Mouse (Mus musculus): ENCODE data around the gene Pigx. TPM values are rescaled to one million over a fixed set of nuclear protein-coding genes. Genes with fewer than 3 reads are reported as not detected.

Gene Pigx
- total and polyA plus RNA-seq, 2 experiments = 19.0 to 37.7 TPM

- H3K27ac ChIP-seq (replicated peaks; ENCODE audit: insufficient read depth, low read depth, low read length) = no peak overlapping the region
- H3K4me3 ChIP-seq (ENCODE audit: insufficient read depth, low read depth, low read length) = no peak overlapping the region
- no peaks in the 10 kb centered on the region for H3K79me2 ChIP-seq (ENCODE audit: control insufficient read depth, insufficient read depth, low read length)
- TF ChIP-seq POLR2A (IDR thresholded peaks at IDR 0.05; ENCODE audit: extremely low read depth, insufficient read depth, low read length) = no peak
- TF ChIP-seq CTCF (IDR thresholded peaks at IDR 0.05; ENCODE audit: low read depth, low read length) = no peak
- H3K36me3 ChIP-seq (ENCODE audit: control insufficient read depth, insufficient read depth, low read length) = no peaks in the 10 kb centered on the region
- H3K27me3 ChIP-seq (ENCODE audit: control insufficient read depth, insufficient read depth, low read length) = no peaks in the 10 kb centered on the region
- DNase-seq (ENCODE audit: extremely low read depth, low read depth, low spot score) = no peak
- H3K9ac ChIP-seq (ENCODE audit: low read depth, low read length) = no peak overlapping the region
- no peaks in the 10 kb centered on the region; the same call in 1 of the 2 replicates for H3K4me1 ChIP-seq (ENCODE audit: control insufficient read depth, insufficient read depth, low read length)
- WGBS = 88% methylated on average over 7 of the region's 7 CpGs
Measured at GRCm38 (mm10) chr16:32135842-32136357, 36.4 kb upstream of the Pigx start.

- H3K4me1 ChIP-seq (ENCODE audit: control insufficient read depth, insufficient read depth, low read length) = no peaks in the 10 kb centered on the region; the same call in 1 of the 2 replicates
- 36% methylated on average over 3 of the region's 3 CpGs for WGBS
- no peak overlapping the region for H3K4me3 ChIP-seq (ENCODE audit: insufficient read depth, low read depth, low read length)
- H3K27me3 ChIP-seq (ENCODE audit: control insufficient read depth, insufficient read depth, low read length) = no peaks in the 10 kb centered on the region
- H3K79me2 ChIP-seq (ENCODE audit: control insufficient read depth, insufficient read depth, low read length) = no peaks in the 10 kb centered on the region
- DNase-seq (ENCODE audit: extremely low read depth, low read depth, low spot score) = peak; percentile 66
- no peak overlapping the region for H3K9ac ChIP-seq (ENCODE audit: low read depth, low read length)
- H3K36me3 ChIP-seq (ENCODE audit: control insufficient read depth, insufficient read depth, low read length) = no peaks in the 10 kb centered on the region
- no peak overlapping the region for H3K27ac ChIP-seq (replicated peaks; ENCODE audit: insufficient read depth, low read depth, low read length)
- TF ChIP-seq CTCF (IDR thresholded peaks at IDR 0.05; ENCODE audit: low read depth, low read length) (no peak), POLR2A (IDR thresholded peaks at IDR 0.05; ENCODE audit: extremely low read depth, insufficient read depth, low read length) (no peak)
Measured at GRCm38 (mm10) chr16:32133148-32133547, 33.6 kb upstream of the Pigx start.

GRCm38 (mm10) chr16:32130190-32130826 lies 30.8 kb upstream of the Pigx start:
- H3K4me3 ChIP-seq (ENCODE audit: insufficient read depth, low read depth, low read length) = peak overlapping the region; percentile 36

GRCm38 (mm10) chr16:32129449-32130189 lies 30.1 kb upstream of the Pigx start:
- H3K36me3 ChIP-seq (ENCODE audit: control insufficient read depth, insufficient read depth, low read length) = no peaks in the 10 kb centered on the region
- peaks cover 2% of the 10 kb centered on the region; the same call in 1 of the 2 replicates for H3K4me1 ChIP-seq (ENCODE audit: control insufficient read depth, insufficient read depth, low read length)
- no peak for DNase-seq (ENCODE audit: extremely low read depth, low read depth, low spot score)
- WGBS = 71% methylated on average over 20 of the region's 20 CpGs
- no peaks in the 10 kb centered on the region for H3K27me3 ChIP-seq (ENCODE audit: control insufficient read depth, insufficient read depth, low read length)
- peak overlapping the region; percentile 31 for H3K27ac ChIP-seq (replicated peaks; ENCODE audit: insufficient read depth, low read depth, low read length)
- no peaks in the 10 kb centered on the region for H3K79me2 ChIP-seq (ENCODE audit: control insufficient read depth, insufficient read depth, low read length)
- H3K4me3 ChIP-seq (ENCODE audit: insufficient read depth, low read depth, low read length) = peak overlapping the region; percentile 36
- TF ChIP-seq CTCF (IDR thresholded peaks at IDR 0.05; ENCODE audit: low read depth, low read length) = no peak
- TF ChIP-seq POLR2A (IDR thresholded peaks at IDR 0.05; ENCODE audit: extremely low read depth, insufficient read depth, low read length) = no peak
- H3K9ac ChIP-seq (ENCODE audit: low read depth, low read length) = peak overlapping the region; percentile 15; the same call in 1 of the 2 replicates

More at GRCm38 (mm10) chr16:32130190-32130826, 30.8 kb upstream of the Pigx start:
- peak; percentile 46 for DNase-seq (ENCODE audit: extremely low read depth, low read depth, low spot score)
- H3K36me3 ChIP-seq (ENCODE audit: control insufficient read depth, insufficient read depth, low read length) = no peaks in the 10 kb centered on the region
- H3K79me2 ChIP-seq (ENCODE audit: control insufficient read depth, insufficient read depth, low read length) = no peaks in the 10 kb centered on the region
- H3K9ac ChIP-seq (ENCODE audit: low read depth, low read length) = peak overlapping the region; percentile 15; the same call in 1 of the 2 replicates
- peak overlapping the region; percentile 35 for H3K27ac ChIP-seq (replicated peaks; ENCODE audit: insufficient read depth, low read depth, low read length)
- peaks cover 2% of the 10 kb centered on the region; the same call in 1 of the 2 replicates for H3K4me1 ChIP-seq (ENCODE audit: control insufficient read depth, insufficient read depth, low read length)
- TF ChIP-seq POLR2A (IDR thresholded peaks at IDR 0.05; ENCODE audit: extremely low read depth, insufficient read depth, low read length) = no peak
- no peak for TF ChIP-seq CTCF (IDR thresholded peaks at IDR 0.05; ENCODE audit: low read depth, low read length)
- 68% methylated on average over 16 of the region's 16 CpGs for WGBS
- no peaks in the 10 kb centered on the region for H3K27me3 ChIP-seq (ENCODE audit: control insufficient read depth, insufficient read depth, low read length)

- DNase-seq (ENCODE audit: extremely low read depth, low read depth, low spot score) = no peak
- no peak overlapping the region for H3K27ac ChIP-seq (replicated peaks; ENCODE audit: insufficient read depth, low read depth, low read length)
- no peaks in the 10 kb centered on the region for H3K27me3 ChIP-seq (ENCODE audit: control insufficient read depth, insufficient read depth, low read length)
- H3K79me2 ChIP-seq (ENCODE audit: control insufficient read depth, insufficient read depth, low read length) = no peaks in the 10 kb centered on the region
- no peaks in the 10 kb centered on the region for H3K36me3 ChIP-seq (ENCODE audit: control insufficient read depth, insufficient read depth, low read length)
- TF ChIP-seq POLR2A (IDR thresholded peaks at IDR 0.05; ENCODE audit: extremely low read depth, insufficient read depth, low read length) = no peak
- no peak for TF ChIP-seq CTCF (IDR thresholded peaks at IDR 0.05; ENCODE audit: low read depth, low read length)
- 0 out of 2 replicates have a peak, but pooled peaks cover 2% of the 10 kb centered on the region for H3K4me1 ChIP-seq (ENCODE audit: control insufficient read depth, insufficient read depth, low read length)
- WGBS = 54% methylated on average over 4 of the region's 4 CpGs
- no peak overlapping the region for H3K9ac ChIP-seq (ENCODE audit: low read depth, low read length)
- H3K4me3 ChIP-seq (ENCODE audit: insufficient read depth, low read depth, low read length) = no peak overlapping the region
Measured at GRCm38 (mm10) chr16:32127046-32127445, 27.5 kb upstream of the Pigx start.
